Mouse (Mus musculus): ENCODE data around the gene Ppp1r11. TPM values are rescaled to one million over a fixed set of nuclear protein-coding genes. Genes with fewer than 3 reads are reported as not detected.

Ppp1r11 gene
- polyA plus RNA-seq, 1 experiment from 2014 or later, result 130 TPM

DNA sequence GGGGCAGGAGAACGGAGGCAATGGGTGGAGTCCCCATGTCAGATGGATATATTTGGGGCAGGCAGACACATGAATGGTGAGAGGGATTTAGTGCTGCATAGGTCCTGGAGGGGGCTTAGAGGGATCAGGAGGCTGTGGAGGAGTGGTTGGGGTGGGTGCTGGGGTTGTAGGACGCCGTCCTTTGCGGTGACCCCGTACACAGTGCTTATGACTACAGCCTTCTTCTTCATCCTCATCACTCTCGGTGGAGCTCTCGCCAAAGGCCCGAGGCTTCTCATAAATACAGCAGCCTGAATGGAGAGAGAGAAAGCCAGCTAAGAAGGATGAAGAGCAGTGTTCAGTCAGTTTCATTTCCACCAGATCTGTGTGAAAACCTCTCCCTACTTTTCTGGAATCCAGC lies 2.3 kb downstream of the Ppp1r11 start:
- no peak for ATAC-seq (ENCODE audit: low read depth)
- DNase-seq (ENCODE audit: low spot score), result no peak
- H3K4me2 ChIP-seq (ENCODE audit: low read depth, low read length), result no peak overlapping the region
- H3K9me3 ChIP-seq (ENCODE audit: control insufficient read depth, low read length), result no peaks in the 10 kb centered on the region
- no peak overlapping the region for H3K27ac ChIP-seq (replicated peaks; ENCODE audit: low read depth, low read length)
- H3K36me3 ChIP-seq (ENCODE audit: control insufficient read depth, insufficient read depth, low read length), result peaks cover 18% of the 10 kb centered on the region; the same call in 1 of the 2 replicates
- peaks cover 25% of the 10 kb centered on the region for H3K27me3 ChIP-seq (replicated peaks; ENCODE audit: control insufficient read depth, insufficient read depth, low read length)
- 90% methylated on average over 8 of the region's 8 CpGs for WGBS
- no peak overlapping the region for H3K4me3 ChIP-seq (ENCODE audit: low read depth, low read length)
- peaks cover 11% of the 10 kb centered on the region for H3K4me1 ChIP-seq (ENCODE audit: control insufficient read depth, insufficient read depth, low read length)
- H3K9ac ChIP-seq (ENCODE audit: low read depth, low read length), result no peak overlapping the region

DNA sequence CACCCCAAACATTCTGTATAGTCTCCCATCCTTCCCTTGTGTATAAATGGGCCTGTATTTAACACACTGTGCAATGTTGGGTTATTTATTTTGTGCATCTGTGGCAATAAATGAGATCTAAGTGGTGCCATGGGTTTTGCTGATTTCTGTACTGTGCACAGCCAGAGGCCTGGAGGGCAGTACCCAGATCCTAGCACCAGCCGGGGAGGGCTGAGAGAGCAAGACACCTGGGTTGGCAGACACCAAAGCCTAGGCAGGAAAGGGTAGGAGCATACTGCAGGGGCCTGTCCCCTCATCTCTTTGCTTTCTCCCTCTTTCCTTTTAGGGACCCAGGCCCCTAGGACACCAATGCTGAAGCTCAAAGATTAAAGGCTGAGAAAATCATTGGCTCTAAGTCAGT lies 3.3 kb downstream of the Ppp1r11 start:
- ATAC-seq (ENCODE audit: low read depth), result no peak

DNA sequence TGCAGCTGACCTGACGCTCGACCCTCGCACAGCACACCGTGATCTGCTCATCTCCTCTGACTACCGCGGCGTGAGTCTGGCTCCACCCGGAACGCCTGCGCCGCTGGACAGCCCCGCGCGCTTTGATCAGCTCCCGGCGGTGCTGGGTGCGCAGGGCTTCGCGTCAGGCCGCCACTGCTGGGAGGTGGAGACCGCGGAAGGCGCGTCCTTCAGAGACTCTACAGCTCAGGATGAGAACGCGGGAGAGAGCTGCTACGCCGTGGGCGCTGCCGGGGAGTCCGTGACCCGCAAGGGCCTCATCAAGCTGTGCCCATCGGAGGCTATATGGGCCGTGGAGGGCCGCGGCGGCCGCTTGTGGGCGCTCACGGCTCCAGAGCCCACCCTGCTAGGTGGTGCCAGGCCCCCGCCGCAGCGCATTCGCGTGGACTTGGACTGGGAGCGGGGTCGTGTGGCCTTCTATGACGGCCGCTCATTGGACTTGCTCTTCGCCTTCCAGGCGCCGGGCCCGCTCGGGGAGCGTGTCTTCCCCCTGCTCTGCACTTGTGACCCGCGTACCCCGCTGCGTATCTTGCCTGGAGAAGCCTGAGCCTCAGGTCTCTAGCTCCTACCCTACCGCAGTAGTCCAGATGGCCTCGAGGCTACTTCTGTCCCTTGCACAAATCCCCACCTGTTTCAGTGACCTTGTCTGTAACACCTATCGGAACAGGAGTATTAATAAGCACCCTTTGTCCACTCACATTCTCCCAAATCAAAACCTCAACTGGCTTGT lies 4.3 kb downstream of the Ppp1r11 start:
- 1% methylated on average over 60 of the region's 62 CpGs for WGBS
- H3K36me3 ChIP-seq (ENCODE audit: control insufficient read depth, insufficient read depth, low read length), result peaks cover 11% of the 10 kb centered on the region; the same call in 1 of the 2 replicates
- ATAC-seq (ENCODE audit: low read depth), result peak; percentile 39
- H3K9ac ChIP-seq (ENCODE audit: low read depth, low read length), result peak overlapping the region; percentile 76
- peaks cover 45% of the 10 kb centered on the region for H3K27me3 ChIP-seq (replicated peaks; ENCODE audit: control insufficient read depth, insufficient read depth, low read length)
- no peak overlapping the region for H3K27ac ChIP-seq (replicated peaks; ENCODE audit: low read depth, low read length)
- peak overlapping the region; percentile 98 for H3K4me2 ChIP-seq (ENCODE audit: low read depth, low read length)
- DNase-seq (ENCODE audit: low spot score), result peak; percentile 49
- peaks cover 11% of the 10 kb centered on the region for H3K4me1 ChIP-seq (ENCODE audit: control insufficient read depth, insufficient read depth, low read length)
- H3K9me3 ChIP-seq (ENCODE audit: control insufficient read depth, low read length), result no peaks in the 10 kb centered on the region
- H3K4me3 ChIP-seq (ENCODE audit: low read depth, low read length), result peak overlapping the region; percentile 52

More for the DNA sequence above, 3.3 kb downstream of the Ppp1r11 start:
- Histone ChIP-seq H3K36me3 (ENCODE audit: control insufficient read depth, insufficient read depth, low read length) (peaks cover 11% of the 10 kb centered on the region; the same call in 1 of the 2 replicates), H3K9me3 (ENCODE audit: control insufficient read depth, low read length) (no peaks in the 10 kb centered on the region), H3K27ac (replicated peaks; ENCODE audit: low read depth, low read length) (no peak overlapping the region), H3K4me2 (ENCODE audit: low read depth, low read length) (no peak overlapping the region), H3K4me1 (ENCODE audit: control insufficient read depth, insufficient read depth, low read length) (peaks cover 11% of the 10 kb centered on the region), H3K9ac (ENCODE audit: low read depth, low read length) (no peak overlapping the region), H3K27me3 (replicated peaks; ENCODE audit: control insufficient read depth, insufficient read depth, low read length) (peaks cover 35% of the 10 kb centered on the region), H3K4me3 (ENCODE audit: low read depth, low read length) (no peak overlapping the region)
- no peak for DNase-seq (ENCODE audit: low spot score)
- 79% methylated on average over 1 of the region's 1 CpGs for WGBS

DNA sequence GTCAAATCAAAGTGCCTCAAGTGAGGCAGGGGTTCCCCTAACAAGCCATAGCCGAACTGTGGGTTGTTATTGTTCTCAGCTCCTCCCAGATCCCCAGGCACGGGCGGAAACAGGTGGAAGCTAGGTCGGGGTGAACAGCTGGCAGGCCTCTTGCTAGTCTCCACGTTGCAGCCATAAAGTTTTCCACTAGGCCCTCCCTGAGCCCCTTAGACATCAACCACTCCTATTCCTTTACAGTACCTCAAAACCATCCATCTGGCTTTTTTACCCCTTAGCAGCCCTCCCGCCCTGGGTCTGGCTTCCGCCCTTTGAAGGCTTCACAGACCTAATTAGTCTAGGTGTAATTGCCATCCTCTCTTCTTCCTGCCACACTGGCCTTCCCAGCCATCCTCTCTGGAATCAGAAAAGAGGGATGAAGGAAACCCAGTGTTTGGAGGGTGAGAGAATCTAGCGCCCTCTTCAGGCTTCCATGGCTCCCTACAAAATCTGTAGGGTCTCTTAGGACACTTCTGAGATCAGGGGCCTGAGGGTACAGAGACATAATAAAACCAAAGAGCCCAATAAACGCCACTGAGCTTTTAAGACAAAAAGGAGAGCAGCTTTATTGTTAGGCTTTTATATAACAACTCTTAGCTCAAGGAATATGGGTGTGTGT lies 7.3 kb downstream of the Ppp1r11 start:
- no peak overlapping the region for H3K9ac ChIP-seq (ENCODE audit: low read depth, low read length)
- H3K27me3 ChIP-seq (replicated peaks; ENCODE audit: control insufficient read depth, insufficient read depth, low read length), result peaks cover 67% of the 10 kb centered on the region
- H3K27ac ChIP-seq (replicated peaks; ENCODE audit: low read depth, low read length), result no peak overlapping the region
- DNase-seq (ENCODE audit: low spot score) (peak; percentile 50), ATAC-seq (ENCODE audit: low read depth) (no peak)
- H3K9me3 ChIP-seq (ENCODE audit: control insufficient read depth, low read length), result no peaks in the 10 kb centered on the region
- H3K36me3 ChIP-seq (ENCODE audit: control insufficient read depth, insufficient read depth, low read length), result peaks cover 8% of the 10 kb centered on the region; the same call in 1 of the 2 replicates
- 18% methylated on average over 9 of the region's 9 CpGs for WGBS
- no peak overlapping the region for H3K4me2 ChIP-seq (ENCODE audit: low read depth, low read length)
- peaks cover 6% of the 10 kb centered on the region; the same call in 1 of the 2 replicates for H3K4me1 ChIP-seq (ENCODE audit: control insufficient read depth, insufficient read depth, low read length)
- no peak overlapping the region for H3K4me3 ChIP-seq (ENCODE audit: low read depth, low read length)

DNA sequence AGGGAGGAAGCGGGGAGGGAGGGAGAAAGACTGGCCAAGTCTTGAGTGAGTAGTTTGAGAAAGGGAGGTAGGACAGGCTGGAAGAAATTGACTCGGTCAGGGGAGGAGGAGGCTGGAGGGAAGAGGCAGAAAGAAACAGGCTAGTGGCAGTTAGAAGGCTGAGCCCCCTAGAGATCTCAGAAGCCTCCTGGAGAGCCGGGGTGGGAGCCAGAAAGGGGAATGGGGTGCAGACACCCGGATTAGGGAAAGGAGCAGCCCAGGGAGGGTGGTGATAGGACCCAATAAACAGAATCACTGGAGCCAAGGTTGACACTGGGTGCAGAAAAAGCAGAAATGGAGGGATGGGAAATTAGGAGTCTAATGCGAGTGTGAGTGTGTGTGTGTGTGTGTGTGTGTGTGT lies 7.8 kb downstream of the Ppp1r11 start:
- H3K9me3 ChIP-seq (ENCODE audit: control insufficient read depth, low read length), result no peaks in the 10 kb centered on the region
- peaks cover 6% of the 10 kb centered on the region; the same call in 1 of the 2 replicates for H3K4me1 ChIP-seq (ENCODE audit: control insufficient read depth, insufficient read depth, low read length)
- peak overlapping the region; percentile 45; the same call in 1 of the 2 replicates for H3K4me3 ChIP-seq (ENCODE audit: low read depth, low read length)
- H3K27me3 ChIP-seq (replicated peaks; ENCODE audit: control insufficient read depth, insufficient read depth, low read length), result peaks cover 70% of the 10 kb centered on the region
- DNase-seq (ENCODE audit: low spot score) (no peak), ATAC-seq (ENCODE audit: low read depth) (no peak)
- H3K4me2 ChIP-seq (ENCODE audit: low read depth, low read length), result peak overlapping the region; percentile 70; the same call in 1 of the 2 replicates
- H3K27ac ChIP-seq (replicated peaks; ENCODE audit: low read depth, low read length), result no peak overlapping the region
- 20% methylated on average over 5 of the region's 5 CpGs for WGBS
- peaks cover 2% of the 10 kb centered on the region; the same call in 1 of the 2 replicates for H3K36me3 ChIP-seq (ENCODE audit: control insufficient read depth, insufficient read depth, low read length)
- H3K9ac ChIP-seq (ENCODE audit: low read depth, low read length), result no peak overlapping the region

DNA sequence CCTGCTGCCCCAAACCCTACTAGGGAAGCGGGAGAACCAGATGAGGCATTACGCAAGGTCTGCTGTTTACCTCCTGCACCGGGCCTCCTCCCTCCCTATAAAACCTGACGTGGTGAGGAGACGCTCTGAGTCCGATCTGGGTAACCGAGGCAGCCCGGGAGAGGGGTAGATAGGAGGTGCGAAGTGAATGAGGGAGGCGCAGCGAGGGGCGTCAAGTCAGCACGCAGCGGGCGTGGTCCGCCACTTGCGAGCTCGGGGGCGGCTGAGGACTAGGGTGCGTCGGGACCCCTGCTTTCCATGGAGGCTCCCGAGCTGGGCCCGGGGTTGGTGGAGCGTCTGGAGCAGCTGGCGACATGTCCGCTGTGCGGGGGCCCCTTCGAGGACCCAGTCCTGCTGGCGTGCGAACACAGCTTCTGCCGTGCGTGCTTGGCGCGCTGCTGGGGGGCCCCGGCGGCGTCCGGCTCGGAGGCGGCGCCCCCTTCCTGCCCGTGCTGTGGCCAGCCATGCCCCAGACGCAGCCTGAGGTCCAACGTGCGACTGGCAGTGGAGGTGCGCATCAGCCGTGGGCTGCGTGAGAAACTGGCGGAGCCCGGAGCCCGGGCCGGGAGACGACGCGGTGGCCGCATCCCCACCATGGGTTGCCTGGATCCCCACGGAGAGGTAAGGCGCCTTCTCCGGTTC lies 8.6 kb downstream of the Ppp1r11 start, which contains the start of gene Rnf39:
Gene Rnf39, plus strand, starts transcription at position 128 of the 681 bp plus-strand sequence.
- no peak; the same call in 1 of the 2 replicates for ATAC-seq (ENCODE audit: low read depth)
- WGBS, result 3% methylated on average over 42 of the region's 59 CpGs

DNA sequence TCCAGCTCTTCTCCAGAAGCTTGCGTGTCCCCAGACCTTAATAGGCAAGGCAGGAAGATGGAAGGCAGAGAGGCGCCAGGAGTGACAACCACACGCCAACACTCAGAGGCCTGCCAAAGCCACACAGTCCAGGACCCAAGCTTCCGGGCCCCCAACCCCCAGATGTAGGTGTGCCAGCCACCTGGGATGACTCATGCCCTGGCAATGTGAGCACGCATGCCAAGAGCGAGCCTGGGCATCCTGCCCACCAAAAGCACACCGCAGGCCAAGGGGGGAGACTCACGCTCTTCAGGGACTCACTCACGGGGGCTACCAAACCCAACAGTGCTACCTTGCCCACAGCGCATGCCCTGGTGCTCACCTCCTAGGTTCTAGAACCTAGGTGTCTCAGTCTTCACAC lies 9.2 kb downstream of the Ppp1r11 start:
- H3K9me3 ChIP-seq (ENCODE audit: control insufficient read depth, low read length), result no peaks in the 10 kb centered on the region
- 38% methylated on average over 7 of the region's 10 CpGs for WGBS
- no peaks in the 10 kb centered on the region for H3K36me3 ChIP-seq (ENCODE audit: control insufficient read depth, insufficient read depth, low read length)
- H3K4me1 ChIP-seq (ENCODE audit: control insufficient read depth, insufficient read depth, low read length), result peaks cover 1% of the 10 kb centered on the region; the same call in 1 of the 2 replicates
- ATAC-seq (ENCODE audit: low read depth) (peak; percentile 45), DNase-seq (ENCODE audit: low spot score) (peak; percentile 62)
- peaks cover 70% of the 10 kb centered on the region for H3K27me3 ChIP-seq (replicated peaks; ENCODE audit: control insufficient read depth, insufficient read depth, low read length)
- no peak overlapping the region for H3K9ac ChIP-seq (ENCODE audit: low read depth, low read length)
- peak overlapping the region; percentile 45 for H3K4me3 ChIP-seq (ENCODE audit: low read depth, low read length)
- H3K27ac ChIP-seq (replicated peaks; ENCODE audit: low read depth, low read length), result no peak overlapping the region
- H3K4me2 ChIP-seq (ENCODE audit: low read depth, low read length), result peak overlapping the region; percentile 70

More for the DNA sequence above, 8.6 kb downstream of the Ppp1r11 start, which contains the start of gene Rnf39:
- H3K27me3 ChIP-seq (replicated peaks; ENCODE audit: control insufficient read depth, insufficient read depth, low read length), result peaks cover 70% of the 10 kb centered on the region
- peak within 1 kb of the TSS; percentile 45 for H3K4me3 ChIP-seq (ENCODE audit: low read depth, low read length)
- peak within 1 kb of the TSS; percentile 49 for H3K9ac ChIP-seq (ENCODE audit: low read depth, low read length)
- no peaks in the 10 kb centered on the region for H3K9me3 ChIP-seq (ENCODE audit: control insufficient read depth, low read length)
- H3K36me3 ChIP-seq (ENCODE audit: control insufficient read depth, insufficient read depth, low read length), result no peaks in the 10 kb centered on the region
- H3K27ac ChIP-seq (replicated peaks; ENCODE audit: low read depth, low read length), result no peak within 1 kb of the TSS
- peak within 1 kb of the TSS; percentile 70 for H3K4me2 ChIP-seq (ENCODE audit: low read depth, low read length)
- no peak for DNase-seq (ENCODE audit: low spot score)
- H3K4me1 ChIP-seq (ENCODE audit: control insufficient read depth, insufficient read depth, low read length), result peaks cover 6% of the 10 kb centered on the region; the same call in 1 of the 2 replicates

DNA sequence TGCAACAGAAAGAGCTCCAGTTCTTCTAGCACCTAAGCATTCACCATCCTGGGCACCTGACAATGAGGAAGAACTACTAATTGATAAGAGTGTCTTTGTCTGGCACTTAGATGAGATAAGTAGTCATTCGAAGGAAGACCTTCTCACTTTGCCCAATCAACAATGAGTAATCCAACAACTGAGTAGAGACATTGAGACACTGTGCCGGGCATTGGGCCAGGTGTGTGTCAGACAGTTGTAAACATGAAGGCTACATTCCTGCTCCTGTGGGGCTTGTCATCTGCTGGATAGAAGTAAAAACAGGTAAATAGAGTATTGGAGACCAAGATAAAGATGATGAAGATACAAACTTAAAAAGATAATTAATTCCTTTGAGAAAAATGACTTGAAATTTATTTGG lies 13.5 kb downstream of the Ppp1r11 start:
- no peaks in the 10 kb centered on the region for H3K9me3 ChIP-seq (ENCODE audit: control insufficient read depth, low read length)
- H3K4me1 ChIP-seq (ENCODE audit: control insufficient read depth, insufficient read depth, low read length), result no peaks in the 10 kb centered on the region
- ATAC-seq (ENCODE audit: low read depth) (no peak), DNase-seq (ENCODE audit: low spot score) (no peak)
- no peaks in the 10 kb centered on the region for H3K36me3 ChIP-seq (ENCODE audit: control insufficient read depth, insufficient read depth, low read length)
- no peak overlapping the region for H3K4me2 ChIP-seq (ENCODE audit: low read depth, low read length)
- 79% methylated on average over 2 of the region's 2 CpGs for WGBS
- no peak overlapping the region for H3K9ac ChIP-seq (ENCODE audit: low read depth, low read length)
- H3K4me3 ChIP-seq (ENCODE audit: low read depth, low read length), result no peak overlapping the region
- H3K27me3 ChIP-seq (replicated peaks; ENCODE audit: control insufficient read depth, insufficient read depth, low read length), result peaks cover 33% of the 10 kb centered on the region
- no peak overlapping the region for H3K27ac ChIP-seq (replicated peaks; ENCODE audit: low read depth, low read length)

All from embryonic facial prominence, embryonic 14.5 days (tissue).